Comparison of ENCODE assay signal across 12 mouse cellular contexts in the genomic region with DNA sequence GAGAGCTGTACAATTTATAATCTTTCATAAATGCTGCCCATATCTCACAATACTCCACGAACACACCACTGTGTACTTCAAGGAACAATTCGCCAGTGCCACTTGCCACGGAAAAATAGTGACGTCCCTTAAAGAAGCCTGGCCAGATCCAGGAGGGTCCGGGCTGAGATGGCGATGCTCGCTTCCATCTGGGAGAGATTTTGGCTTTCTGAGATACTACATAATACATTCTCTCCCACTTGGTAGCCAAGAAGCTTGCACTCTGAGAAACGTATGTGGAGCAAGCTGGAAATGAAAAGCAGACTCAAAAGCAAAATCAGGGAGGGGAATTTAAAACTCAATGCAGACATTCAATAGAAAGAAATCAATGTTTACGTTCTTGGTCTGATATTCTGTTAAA.
A peak's percentile ranks its signal among the peaks of the same experiment; 100 is the strongest.
DNase-seq lines count a peak whose midpoint lies in the region; ATAC-seq and TF ChIP-seq lines count a peak whose summit lies in the region.
"Had no signal": no experiment of that assay in that cellular context is flagged by ENCODE, and none has a peak within 500 bp of the region (broad histone marks: within the 10 kb centered on the region; RNA-seq: fewer than 3 reads in every experiment).

No protein-coding gene starts in this region.

- H3K9me3 ChIP-seq in forebrain, embryonic 15.5 days, result no peaks in the 10 kb centered on the region
- H3K9me3 ChIP-seq in forebrain, embryonic 11.5 days (ENCODE audit: control insufficient read depth, low read length), result no peaks in the 10 kb centered on the region
- no peaks in the 10 kb centered on the region for H3K9me3 ChIP-seq in kidney, embryonic 15.5 days (replicated peaks)
- H3K9me3 ChIP-seq in lung, postnatal 0 days (ENCODE audit: low read length), result no peaks in the 10 kb centered on the region
- H3K9me3 ChIP-seq: midbrain, embryonic 12.5 days had no signal

- no peak for TF ChIP-seq EP300 in lung, postnatal 0 days (IDR thresholded peaks at IDR 0.05)

- H3K4me1 ChIP-seq in forebrain, embryonic 15.5 days, result peaks cover 43% of the 10 kb centered on the region
- no peaks in the 10 kb centered on the region; the same call in 1 of the 2 replicates for H3K4me1 ChIP-seq in forebrain, embryonic 11.5 days (replicated peaks; ENCODE audit: control insufficient read depth, insufficient read depth, low read length)
- H3K4me1 ChIP-seq in kidney, embryonic 15.5 days, result peaks cover 2% of the 10 kb centered on the region; the same call in 1 of the 2 replicates
- peaks cover 7% of the 10 kb centered on the region; the same call in 1 of the 2 replicates for H3K4me1 ChIP-seq in lung, postnatal 0 days (ENCODE audit: insufficient read depth, low read depth, low read length)

- no peak for DNase-seq in forebrain, embryonic 11.5 days (ENCODE audit: low spot score)
- DNase-seq in kidney, postnatal 14 days, result no peak
- DNase-seq in lung, postnatal 0 days (ENCODE audit: low spot score), result no peak
- DNase-seq in lung, postnatal 4 days, result no peak
- DNase-seq in spleen, postnatal 36 days (ENCODE audit: low spot score in 2 of 2), result no peak
- DNase-seq in yolk sac, embryonic 10.5 days (ENCODE audit: low spot score), result no peak
- DNase-seq: adrenal gland, adult 8-10 months had no signal

- H3K4me2 ChIP-seq in forebrain, embryonic 15.5 days (replicated peaks), result no peak overlapping the region
- H3K4me2 ChIP-seq in forebrain, embryonic 11.5 days (ENCODE audit: low read depth, low read length, severe bottlenecking), result no peak overlapping the region
- H3K4me2 ChIP-seq in kidney, embryonic 15.5 days, result no peak overlapping the region
- peak overlapping the region; percentile 31 for H3K4me2 ChIP-seq in lung, postnatal 0 days (replicated peaks; ENCODE audit: low read depth, low read length)
- H3K4me2 ChIP-seq: midbrain, embryonic 12.5 days had no signal

- no peak overlapping the region for H3K4me3 ChIP-seq in forebrain, embryonic 15.5 days
- H3K4me3 ChIP-seq in forebrain, embryonic 11.5 days (ENCODE audit: low read depth, low read length), result no peak overlapping the region
- H3K4me3 ChIP-seq in kidney, embryonic 15.5 days (replicated peaks), result no peak overlapping the region
- H3K4me3 ChIP-seq in lung, postnatal 0 days (ENCODE audit: low read depth, low read length), result no peak overlapping the region
- H3K4me3 ChIP-seq: erythroblast, embryonic 14.5 days; midbrain, embryonic 12.5 days had no signal

- TF ChIP-seq CTCF in lung, postnatal 0 days (IDR thresholded peaks at IDR 0.05), result no peak

- 52% methylated on average over 9 of the region's 9 CpGs for WGBS in forebrain, embryonic 15.5 days
- WGBS in forebrain, embryonic 11.5 days, result 82% methylated on average over 9 of the region's 9 CpGs
- WGBS in kidney, embryonic 15.5 days, result 87% methylated on average over 9 of the region's 9 CpGs
- 37% methylated on average over 9 of the region's 9 CpGs for WGBS in lung, postnatal 0 days

- no peak for ATAC-seq in forebrain, embryonic 15.5 days (replicated peaks)
- no peak for ATAC-seq in forebrain, embryonic 11.5 days (replicated peaks; ENCODE audit: low FRiP score)
- ATAC-seq in kidney, embryonic 15.5 days (replicated peaks; ENCODE audit: low FRiP score), result no peak
- no peak for ATAC-seq in lung, postnatal 0 days
- ATAC-seq: hindbrain, embryonic 16.5 days had no signal

- H3K36me3 ChIP-seq in forebrain, embryonic 15.5 days, result no peaks in the 10 kb centered on the region
- no peaks in the 10 kb centered on the region for H3K36me3 ChIP-seq in forebrain, embryonic 11.5 days (ENCODE audit: control insufficient read depth, insufficient read depth, low read length)
- H3K36me3 ChIP-seq in kidney, embryonic 15.5 days, result no peaks in the 10 kb centered on the region
- H3K36me3 ChIP-seq in lung, postnatal 0 days (ENCODE audit: insufficient read depth, low read length), result no peaks in the 10 kb centered on the region
- H3K36me3 ChIP-seq: midbrain, embryonic 12.5 days had no signal

- H3K27me3 ChIP-seq in forebrain, embryonic 15.5 days, result no peaks in the 10 kb centered on the region
- no peaks in the 10 kb centered on the region for H3K27me3 ChIP-seq in forebrain, embryonic 11.5 days (ENCODE audit: control insufficient read depth, insufficient read depth, low read length)
- H3K27me3 ChIP-seq in kidney, embryonic 15.5 days, result no peaks in the 10 kb centered on the region
- H3K27me3 ChIP-seq in lung, postnatal 0 days (replicated peaks; ENCODE audit: insufficient read depth, low read length), result no peaks in the 10 kb centered on the region
- H3K27me3 ChIP-seq: midbrain, embryonic 12.5 days had no signal

- H3K9ac ChIP-seq in forebrain, embryonic 15.5 days (replicated peaks), result no peak overlapping the region
- H3K9ac ChIP-seq in forebrain, embryonic 11.5 days (ENCODE audit: low read length), result no peak overlapping the region
- no peak overlapping the region for H3K9ac ChIP-seq in kidney, embryonic 15.5 days
- H3K9ac ChIP-seq in lung, postnatal 0 days (replicated peaks; ENCODE audit: low read depth), result no peak overlapping the region
- H3K9ac ChIP-seq: midbrain, embryonic 12.5 days had no signal

- peak overlapping the region; percentile 29; the same call in 1 of the 2 replicates for H3K27ac ChIP-seq in forebrain, embryonic 15.5 days (replicated peaks)
- H3K27ac ChIP-seq in forebrain, embryonic 11.5 days (ENCODE audit: low read depth, low read length), result no peak overlapping the region
- 0 out of 2 replicates have a peak overlapping the region, but pooled peaks have one; percentile 27 for H3K27ac ChIP-seq in kidney, embryonic 15.5 days
- peak overlapping the region; percentile 70 for H3K27ac ChIP-seq in lung, postnatal 0 days (ENCODE audit: low read length)
